Mouse (Mus musculus): ENCODE results near the gene Kif17. TPM values are rescaled to one million over a fixed set of nuclear protein-coding genes. Genes with fewer than 3 reads are reported as not detected.

The Kif17 gene
- polyA plus RNA-seq, 1 experiment = 3.9 TPM

GRCm38 (mm10) chr4:138301271-138301780, 51.1 kb downstream of the Kif17 start:
- no peak for TF ChIP-seq POLR2A (IDR thresholded peaks at IDR 0.05; ENCODE audit: borderline replicate concordance, extremely low read depth, insufficient read depth, insufficient read length, poor library complexity, severe bottlenecking)
- no peak for TF ChIP-seq CTCF (IDR thresholded peaks at IDR 0.05; ENCODE audit: borderline replicate concordance, extremely low read depth, insufficient read depth, insufficient read length)
- DNase-seq (ENCODE audit: low read depth) = no peak

DNA sequence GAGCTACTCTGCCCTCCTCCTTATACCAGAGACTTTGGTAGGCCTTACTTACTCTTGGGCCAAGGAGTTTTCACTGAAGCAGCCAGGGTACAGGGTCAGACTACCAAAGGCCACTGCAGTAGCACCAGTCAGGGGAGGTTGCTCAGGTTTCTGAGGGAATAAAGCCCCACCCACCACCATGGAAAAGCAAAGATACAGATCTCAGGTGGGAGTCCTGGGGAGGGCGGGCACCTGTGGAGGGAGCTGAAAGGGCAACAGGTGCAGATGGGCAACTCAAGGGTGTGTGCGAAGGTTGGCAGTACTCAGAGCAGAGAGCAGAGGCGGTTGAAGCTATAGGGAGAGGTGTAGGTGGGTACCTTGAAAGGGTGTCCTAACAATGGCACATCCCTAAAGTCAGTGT, 52.8 kb downstream of the Kif17 start:
- TF ChIP-seq CTCF (IDR thresholded peaks at IDR 0.05; ENCODE audit: borderline replicate concordance, extremely low read depth, insufficient read depth, insufficient read length) = no peak
- TF ChIP-seq POLR2A (IDR thresholded peaks at IDR 0.05; ENCODE audit: borderline replicate concordance, extremely low read depth, insufficient read depth, insufficient read length, poor library complexity, severe bottlenecking) = no peak

DNA sequence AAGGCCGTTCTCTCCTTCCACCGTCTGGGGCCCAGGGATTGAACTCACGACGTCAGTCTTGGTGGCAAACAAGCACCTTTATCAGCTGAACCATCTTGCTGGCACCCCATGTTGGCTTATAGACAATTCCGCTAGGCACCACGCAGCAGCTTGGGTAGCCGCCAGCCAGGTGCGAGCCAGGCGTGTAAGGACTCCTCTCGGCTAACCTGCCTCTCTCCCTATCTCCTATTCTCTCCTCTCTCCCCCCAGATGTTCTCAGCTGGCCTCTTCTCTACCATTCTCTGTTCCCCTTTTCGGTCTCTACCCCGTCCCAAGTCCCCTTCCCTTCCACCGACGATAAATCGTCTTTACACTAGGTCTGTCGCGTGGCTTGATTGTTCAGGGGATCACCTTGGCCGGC, 53.5 kb downstream of the Kif17 start:
- no peak for DNase-seq (ENCODE audit: low read depth)
- TF ChIP-seq POLR2A (IDR thresholded peaks at IDR 0.05; ENCODE audit: borderline replicate concordance, extremely low read depth, insufficient read depth, insufficient read length, poor library complexity, severe bottlenecking) (no peak), CTCF (IDR thresholded peaks at IDR 0.05; ENCODE audit: borderline replicate concordance, extremely low read depth, insufficient read depth, insufficient read length) (no peak)

More for the DNA sequence above, 52.8 kb downstream of the Kif17 start:
- no peak for DNase-seq (ENCODE audit: low read depth)

DNA sequence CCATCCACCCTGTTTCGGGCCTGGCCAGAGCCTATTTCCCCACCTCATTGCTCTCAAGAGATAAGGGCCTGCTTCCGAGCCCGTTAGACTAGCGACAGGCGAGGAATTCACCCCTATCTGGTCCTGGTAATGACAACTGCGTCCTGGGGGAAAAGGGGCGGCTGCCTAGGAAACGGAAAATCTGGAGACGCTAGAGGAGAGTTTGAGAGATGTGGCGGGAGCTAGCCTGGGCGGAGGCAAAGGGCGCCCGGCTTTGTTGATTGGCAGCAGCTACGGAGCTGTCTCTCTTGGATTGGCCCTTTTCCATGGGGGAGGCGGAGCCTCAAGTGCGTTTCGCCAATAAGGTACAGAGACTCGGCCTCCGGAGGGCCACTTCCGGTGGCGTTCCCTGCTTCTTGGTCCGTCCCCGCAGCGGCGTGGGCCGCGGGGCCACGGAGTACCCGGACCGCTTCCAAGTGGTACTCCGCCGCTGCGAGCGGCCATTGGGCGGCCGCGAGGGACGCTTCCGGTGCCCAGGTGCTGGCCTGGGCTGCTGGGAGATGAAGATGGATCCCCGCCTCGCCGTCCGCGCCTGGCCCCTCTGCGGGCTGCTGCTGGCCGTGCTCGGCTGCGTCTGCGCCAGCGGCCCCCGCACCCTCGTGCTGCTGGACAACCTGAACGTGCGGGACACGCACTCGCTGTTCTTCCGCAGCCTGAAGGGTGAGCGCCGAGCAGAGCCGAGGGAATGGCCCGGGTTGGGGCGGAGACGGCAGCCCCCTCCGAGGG, 54.3 kb downstream of the Kif17 start, which contains the start of gene Ddost:
Gene Ddost (plus strand): TSS at position 391 of the 765 bp plus-strand sequence.
- TF ChIP-seq POLR2A (IDR thresholded peaks at IDR 0.05; ENCODE audit: borderline replicate concordance, extremely low read depth, insufficient read depth, insufficient read length, poor library complexity, severe bottlenecking) (peak; percentile 81; the same call in 1 of the 2 replicates), CTCF (IDR thresholded peaks at IDR 0.05; ENCODE audit: borderline replicate concordance, extremely low read depth, insufficient read depth, insufficient read length) (no peak)

GRCm38 (mm10) chr4:138307025-138307424, 56.8 kb downstream of the Kif17 start:
- no peak for TF ChIP-seq POLR2A (IDR thresholded peaks at IDR 0.05; ENCODE audit: borderline replicate concordance, extremely low read depth, insufficient read depth, insufficient read length, poor library complexity, severe bottlenecking)
- no peak for TF ChIP-seq CTCF (IDR thresholded peaks at IDR 0.05; ENCODE audit: borderline replicate concordance, extremely low read depth, insufficient read depth, insufficient read length)
- DNase-seq (ENCODE audit: low read depth) = no peak

More for the DNA sequence above, 54.3 kb downstream of the Kif17 start, which contains the start of gene Ddost:
- DNase-seq (ENCODE audit: low read depth) = peak; percentile 100

DNA sequence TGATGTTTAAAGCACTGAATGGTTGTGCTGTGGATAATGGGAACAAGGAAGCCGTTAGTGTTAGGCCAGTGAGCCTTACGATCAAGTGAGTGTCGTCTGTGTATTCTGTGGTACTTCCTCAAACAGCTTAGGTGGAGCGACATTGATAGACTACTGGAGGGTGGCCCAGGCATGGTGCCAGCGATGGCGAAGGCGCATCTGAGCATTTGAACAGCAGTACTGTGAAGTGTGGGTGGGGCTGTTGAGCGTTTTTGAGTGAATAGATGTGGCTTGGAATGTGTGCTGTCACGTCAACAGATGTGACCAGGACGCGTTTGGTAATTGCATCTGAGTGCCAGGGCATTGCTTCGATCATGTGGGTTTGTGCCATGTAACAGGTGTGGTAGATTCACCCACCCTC, 57.5 kb downstream of the Kif17 start:
- DNase-seq (ENCODE audit: low read depth) = no peak
- TF ChIP-seq POLR2A (IDR thresholded peaks at IDR 0.05; ENCODE audit: borderline replicate concordance, extremely low read depth, insufficient read depth, insufficient read length, poor library complexity, severe bottlenecking) (no peak), CTCF (IDR thresholded peaks at IDR 0.05; ENCODE audit: borderline replicate concordance, extremely low read depth, insufficient read depth, insufficient read length) (no peak)

GRCm38 (mm10) chr4:138310311-138310910, 60.2 kb downstream of the Kif17 start:
- no peak for TF ChIP-seq POLR2A (IDR thresholded peaks at IDR 0.05; ENCODE audit: borderline replicate concordance, extremely low read depth, insufficient read depth, insufficient read length, poor library complexity, severe bottlenecking)
- no peak for TF ChIP-seq CTCF (IDR thresholded peaks at IDR 0.05; ENCODE audit: borderline replicate concordance, extremely low read depth, insufficient read depth, insufficient read length)

DNA sequence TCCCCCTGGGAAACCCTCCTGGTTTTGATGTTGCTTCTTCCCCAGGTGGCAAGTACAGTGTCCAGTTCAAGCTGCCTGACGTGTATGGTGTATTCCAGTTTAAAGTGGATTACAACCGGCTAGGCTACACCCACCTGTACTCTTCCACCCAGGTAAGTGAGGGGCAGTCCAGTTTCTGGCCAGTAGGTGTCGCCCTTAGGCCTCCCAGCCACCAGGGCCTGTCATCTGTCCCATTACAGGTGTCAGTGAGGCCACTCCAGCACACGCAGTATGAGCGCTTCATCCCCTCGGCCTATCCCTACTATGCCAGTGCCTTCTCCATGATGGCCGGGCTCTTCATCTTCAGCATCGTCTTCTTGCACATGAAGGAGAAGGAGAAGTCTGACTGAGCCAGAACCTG, 61.4 kb downstream of the Kif17 start:
- TF ChIP-seq POLR2A (IDR thresholded peaks at IDR 0.05; ENCODE audit: borderline replicate concordance, extremely low read depth, insufficient read depth, insufficient read length, poor library complexity, severe bottlenecking) (no peak), CTCF (IDR thresholded peaks at IDR 0.05; ENCODE audit: borderline replicate concordance, extremely low read depth, insufficient read depth, insufficient read length) (peak; percentile 83)
- DNase-seq (ENCODE audit: low read depth) = peak; percentile 37

More at GRCm38 (mm10) chr4:138310311-138310910, 60.2 kb downstream of the Kif17 start:
- no peak for DNase-seq (ENCODE audit: low read depth)

DNA sequence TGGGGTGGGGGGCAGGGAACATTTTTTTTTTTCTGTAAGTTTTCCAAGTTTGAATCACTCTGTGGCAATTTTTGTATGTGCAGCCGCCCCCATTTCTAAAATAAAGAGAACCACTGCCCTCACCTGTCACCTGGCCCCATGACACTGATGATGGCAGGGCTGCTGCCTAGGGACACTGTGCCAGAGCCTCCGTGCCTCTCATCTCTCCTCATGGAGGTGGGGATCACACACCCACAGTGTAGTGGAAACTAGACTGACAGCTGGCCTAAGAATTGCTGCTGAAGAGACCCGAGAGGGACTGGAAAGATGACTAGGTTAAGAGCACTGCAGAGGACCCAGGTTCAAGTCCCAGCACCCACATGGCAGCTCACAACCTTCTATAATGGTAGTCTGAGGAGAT, 61.9 kb downstream of the Kif17 start:
- TF ChIP-seq CTCF (IDR thresholded peaks at IDR 0.05; ENCODE audit: borderline replicate concordance, extremely low read depth, insufficient read depth, insufficient read length) = no peak
- TF ChIP-seq POLR2A (IDR thresholded peaks at IDR 0.05; ENCODE audit: borderline replicate concordance, extremely low read depth, insufficient read depth, insufficient read length, poor library complexity, severe bottlenecking) = no peak
- DNase-seq (ENCODE audit: low read depth) = no peak

DNA sequence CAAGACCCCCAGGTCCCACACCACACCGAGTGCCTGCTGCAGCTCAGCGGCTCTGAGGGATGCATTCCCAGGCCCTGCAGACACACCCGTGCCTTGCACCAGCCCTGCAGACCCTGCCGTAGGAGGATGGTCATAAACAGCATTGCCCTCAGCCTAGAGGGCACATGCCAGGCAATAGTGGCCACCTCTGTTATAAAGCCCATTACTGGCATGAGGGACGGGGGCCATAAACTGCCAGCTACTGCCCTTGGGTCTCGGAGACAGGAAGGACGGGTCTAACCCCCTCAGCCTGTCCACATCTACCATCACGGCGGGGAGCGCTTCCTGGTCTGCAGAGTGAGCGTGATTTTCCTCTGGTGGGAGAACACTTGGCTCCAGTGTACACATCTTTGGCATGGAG, 62.8 kb downstream of the Kif17 start:
- TF ChIP-seq CTCF (IDR thresholded peaks at IDR 0.05; ENCODE audit: borderline replicate concordance, extremely low read depth, insufficient read depth, insufficient read length) (no peak), POLR2A (IDR thresholded peaks at IDR 0.05; ENCODE audit: borderline replicate concordance, extremely low read depth, insufficient read depth, insufficient read length, poor library complexity, severe bottlenecking) (no peak)
- no peak for DNase-seq (ENCODE audit: low read depth)

DNA sequence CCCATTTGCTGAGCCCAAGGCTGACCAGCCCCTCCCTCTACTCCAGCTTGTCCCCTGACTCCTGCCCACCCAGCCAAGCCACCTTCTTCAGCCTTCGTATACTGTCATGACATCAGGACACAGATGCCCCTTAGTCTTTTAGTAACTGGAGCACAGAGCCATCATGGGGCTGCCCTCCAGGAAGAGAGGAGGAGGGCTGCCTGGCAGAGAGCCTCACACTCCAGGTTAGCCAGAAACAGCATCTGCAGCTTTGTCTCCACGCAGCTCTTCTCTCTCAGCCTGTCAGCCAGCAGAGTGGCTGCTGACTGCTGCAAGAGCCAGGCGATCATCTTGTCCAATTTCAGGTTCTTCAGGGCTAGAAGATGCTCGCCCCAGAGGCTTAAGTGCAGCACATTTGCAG, 63.6 kb downstream of the Kif17 start:
- TF ChIP-seq CTCF (IDR thresholded peaks at IDR 0.05; ENCODE audit: borderline replicate concordance, extremely low read depth, insufficient read depth, insufficient read length) (no peak), POLR2A (IDR thresholded peaks at IDR 0.05; ENCODE audit: borderline replicate concordance, extremely low read depth, insufficient read depth, insufficient read length, poor library complexity, severe bottlenecking) (no peak)
- no peak for DNase-seq (ENCODE audit: low read depth)

Measured in brain, embryonic 14.5 days (tissue).